Mouse (Mus musculus) stomach, postnatal 0 days (tissue): ENCODE results near the gene Hoxb7.

Experiments used
- CTCF ChIP-seq: IDR thresholded peaks from 2 replicates; pipeline ENCODE4 v1.5.1; 2016; ENCODE audit warnings: antibody characterized with exemption, low read depth, mild to moderate bottlenecking, moderate library complexity
- EP300 ChIP-seq: optimal IDR thresholded peaks from 2 replicates; pipeline ENCODE3; 2016; ENCODE audit warnings: antibody characterized with exemption

- no peak for TF ChIP-seq EP300
- no peak for TF ChIP-seq CTCF
These were observed 47.6 kb downstream of the Hoxb7 start for GRCm38 (mm10) chr11:96334002-96334364.
